Mouse (Mus musculus): ENCODE results near the gene Fut4. TPM values are rescaled to one million over a fixed set of nuclear protein-coding genes. Genes with fewer than 3 reads are reported as not detected.
"Not testable (repeated sequence)": the region's sequence is repeated elsewhere in the genome, so short reads cannot be mapped to it uniquely, and the experiment has no call there.

Fut4 gene
- polyA plus RNA-seq, 1 experiment from 2014 or later, result 1.5 TPM

- no peak overlapping the region for H3K27ac ChIP-seq (ENCODE audit: low read depth, low read length)
- DNase-seq (ENCODE audit: low spot score) (no peak), ATAC-seq (ENCODE audit: low FRiP score) (no peak)
- no peaks in the 10 kb centered on the region for H3K4me1 ChIP-seq (replicated peaks; ENCODE audit: control insufficient read depth, insufficient read depth, low read length)
- H3K4me3 ChIP-seq (ENCODE audit: low read depth, low read length), result no peak overlapping the region
- H3K27me3 ChIP-seq (ENCODE audit: control insufficient read depth, insufficient read depth, low read length), result peaks cover 11% of the 10 kb centered on the region; the same call in 1 of the 2 replicates
- H3K36me3 ChIP-seq (ENCODE audit: control insufficient read depth, insufficient read depth, low read length), result no peaks in the 10 kb centered on the region
- H3K4me2 ChIP-seq (replicated peaks; ENCODE audit: low read depth, low read length), result no peak overlapping the region
- no peak overlapping the region for H3K9ac ChIP-seq (ENCODE audit: low read depth, low read length)
- no peaks in the 10 kb centered on the region for H3K9me3 ChIP-seq (ENCODE audit: control insufficient read depth, low read length)
These were observed 33.9 kb downstream of the Fut4 start for GRCm38 (mm10) chr9:14718332-14718691.

GRCm38 (mm10) chr9:14717689-14718331, 34.4 kb downstream of the Fut4 start:
- no peak overlapping the region for H3K4me3 ChIP-seq (ENCODE audit: low read depth, low read length)
- 70% methylated on average over 14 of the region's 14 CpGs for WGBS
- no peaks in the 10 kb centered on the region for H3K4me1 ChIP-seq (replicated peaks; ENCODE audit: control insufficient read depth, insufficient read depth, low read length)
- no peaks in the 10 kb centered on the region for H3K9me3 ChIP-seq (ENCODE audit: control insufficient read depth, low read length)
- no peak for DNase-seq (ENCODE audit: low spot score)
- ATAC-seq (ENCODE audit: low FRiP score), result no peak
- no peak overlapping the region for H3K9ac ChIP-seq (ENCODE audit: low read depth, low read length)
- H3K27me3 ChIP-seq (ENCODE audit: control insufficient read depth, insufficient read depth, low read length), result peaks cover 11% of the 10 kb centered on the region; the same call in 1 of the 2 replicates
- no peak overlapping the region for H3K27ac ChIP-seq (ENCODE audit: low read depth, low read length)
- H3K4me2 ChIP-seq (replicated peaks; ENCODE audit: low read depth, low read length), result no peak overlapping the region
- H3K36me3 ChIP-seq (ENCODE audit: control insufficient read depth, insufficient read depth, low read length), result no peaks in the 10 kb centered on the region

- no peak overlapping the region for H3K4me2 ChIP-seq (replicated peaks; ENCODE audit: low read depth, low read length)
- H3K4me1 ChIP-seq (replicated peaks; ENCODE audit: control insufficient read depth, insufficient read depth, low read length), result no peaks in the 10 kb centered on the region
- no peaks in the 10 kb centered on the region for H3K36me3 ChIP-seq (ENCODE audit: control insufficient read depth, insufficient read depth, low read length)
- WGBS, result 90% methylated on average over 15 of the region's 15 CpGs
- peaks cover 3% of the 10 kb centered on the region; the same call in 1 of the 2 replicates for H3K27me3 ChIP-seq (ENCODE audit: control insufficient read depth, insufficient read depth, low read length)
- no peaks in the 10 kb centered on the region for H3K9me3 ChIP-seq (ENCODE audit: control insufficient read depth, low read length)
- no peak overlapping the region for H3K4me3 ChIP-seq (ENCODE audit: low read depth, low read length)
- no peak overlapping the region for H3K27ac ChIP-seq (ENCODE audit: low read depth, low read length)
- no peak overlapping the region for H3K9ac ChIP-seq (ENCODE audit: low read depth, low read length)
- DNase-seq (ENCODE audit: low spot score) (no peak), ATAC-seq (ENCODE audit: low FRiP score) (0 out of 2 replicates have a peak, but pooled peaks have one; percentile 17)
These were observed 36.9 kb downstream of the Fut4 start for GRCm38 (mm10) chr9:14715258-14715657.

DNA sequence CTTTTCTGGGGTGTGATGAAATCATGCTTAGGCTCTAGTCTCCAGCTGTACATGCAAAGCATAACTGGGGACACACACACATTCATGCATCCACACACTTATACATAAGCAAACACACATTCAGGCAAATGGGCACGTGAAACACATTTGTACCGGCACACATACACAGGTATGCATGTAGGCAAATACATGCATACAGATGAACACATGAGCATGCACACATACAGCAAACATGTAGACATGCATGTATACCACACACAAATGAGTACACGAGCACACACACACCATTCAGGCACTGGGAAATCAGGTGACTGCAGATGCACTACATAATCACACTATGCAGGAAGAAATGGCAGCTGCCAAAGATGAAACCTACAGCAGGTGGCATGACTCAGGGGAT, 41.3 kb downstream of the Fut4 start:
- Histone ChIP-seq H3K4me1 (replicated peaks; ENCODE audit: control insufficient read depth, insufficient read depth, low read length) (no peaks in the 10 kb centered on the region), H3K27me3 (ENCODE audit: control insufficient read depth, insufficient read depth, low read length) (no peaks in the 10 kb centered on the region), H3K9ac (ENCODE audit: low read depth, low read length) (no peak overlapping the region), H3K4me2 (replicated peaks; ENCODE audit: low read depth, low read length) (no peak overlapping the region), H3K27ac (ENCODE audit: low read depth, low read length) (no peak overlapping the region), H3K9me3 (ENCODE audit: control insufficient read depth, low read length) (no peaks in the 10 kb centered on the region), H3K4me3 (ENCODE audit: low read depth, low read length) (no peak overlapping the region), H3K36me3 (ENCODE audit: control insufficient read depth, insufficient read depth, low read length) (no peaks in the 10 kb centered on the region)
- DNase-seq (ENCODE audit: low spot score) (no peak), ATAC-seq (ENCODE audit: low FRiP score) (no peak)
- WGBS, result 89% methylated on average over 3 of the region's 3 CpGs

GRCm38 (mm10) chr9:14705321-14706162, 46.7 kb downstream of the Fut4 start:
- Histone ChIP-seq H3K27me3 (ENCODE audit: control insufficient read depth, insufficient read depth, low read length) (no peaks in the 10 kb centered on the region), H3K4me2 (replicated peaks; ENCODE audit: low read depth, low read length) (no peak overlapping the region), H3K36me3 (ENCODE audit: control insufficient read depth, insufficient read depth, low read length) (no peaks in the 10 kb centered on the region), H3K9me3 (ENCODE audit: control insufficient read depth, low read length) (no peaks in the 10 kb centered on the region), H3K27ac (ENCODE audit: low read depth, low read length) (no peak overlapping the region), H3K9ac (ENCODE audit: low read depth, low read length) (no peak overlapping the region), H3K4me1 (replicated peaks; ENCODE audit: control insufficient read depth, insufficient read depth, low read length) (no peaks in the 10 kb centered on the region), H3K4me3 (ENCODE audit: low read depth, low read length) (no peak overlapping the region)
- DNase-seq (ENCODE audit: low spot score), result no peak
- ATAC-seq (ENCODE audit: low FRiP score), result no peak
- 79% methylated on average over 13 of the region's 13 CpGs for WGBS

GRCm38 (mm10) chr9:14700795-14701194, 51.4 kb downstream of the Fut4 start:
- not testable (repeated sequence) for H3K36me3 ChIP-seq (ENCODE audit: control insufficient read depth, insufficient read depth, low read length); H3K4me3 ChIP-seq (ENCODE audit: low read depth, low read length); H3K4me1 ChIP-seq (replicated peaks; ENCODE audit: control insufficient read depth, insufficient read depth, low read length); H3K9me3 ChIP-seq (ENCODE audit: control insufficient read depth, low read length); DNase-seq (ENCODE audit: low spot score); H3K4me2 ChIP-seq (replicated peaks; ENCODE audit: low read depth, low read length); H3K27ac ChIP-seq (ENCODE audit: low read depth, low read length); ATAC-seq (ENCODE audit: low FRiP score); H3K27me3 ChIP-seq (ENCODE audit: control insufficient read depth, insufficient read depth, low read length); H3K9ac ChIP-seq (ENCODE audit: low read depth, low read length)
- 87% methylated on average over 1 of the region's 1 CpGs for WGBS

DNA sequence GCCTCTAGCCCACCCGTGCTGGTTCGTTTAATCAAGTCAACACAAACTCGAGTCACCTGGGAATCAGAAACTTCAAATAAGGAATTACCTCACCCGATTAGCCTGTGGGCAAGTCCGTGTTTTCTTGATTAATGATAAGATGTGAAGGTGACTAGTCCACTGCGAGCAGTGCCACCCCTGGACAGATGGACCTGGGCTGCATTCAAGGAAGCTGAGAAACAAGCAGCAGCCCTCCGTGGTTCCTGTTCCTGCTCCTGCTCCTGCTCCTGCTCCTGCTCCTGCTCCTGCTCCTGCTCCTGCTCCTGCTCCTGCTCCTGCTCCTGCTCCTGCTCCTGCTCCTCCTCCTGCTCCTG, 52.9 kb downstream of the Fut4 start:
- ATAC-seq (ENCODE audit: low FRiP score) (peak; percentile 57; the same call in 1 of the 2 replicates), DNase-seq (ENCODE audit: low spot score) (no peak)
- Histone ChIP-seq H3K9me3 (ENCODE audit: control insufficient read depth, low read length) (no peaks in the 10 kb centered on the region), H3K9ac (ENCODE audit: low read depth, low read length) (no peak overlapping the region), H3K27me3 (ENCODE audit: control insufficient read depth, insufficient read depth, low read length) (no peaks in the 10 kb centered on the region), H3K4me3 (ENCODE audit: low read depth, low read length) (no peak overlapping the region), H3K4me2 (replicated peaks; ENCODE audit: low read depth, low read length) (no peak overlapping the region), H3K27ac (ENCODE audit: low read depth, low read length) (no peak overlapping the region), H3K36me3 (ENCODE audit: control insufficient read depth, insufficient read depth, low read length) (no peaks in the 10 kb centered on the region), H3K4me1 (replicated peaks; ENCODE audit: control insufficient read depth, insufficient read depth, low read length) (no peaks in the 10 kb centered on the region)
- WGBS, result 48% methylated on average over 7 of the region's 7 CpGs

DNA sequence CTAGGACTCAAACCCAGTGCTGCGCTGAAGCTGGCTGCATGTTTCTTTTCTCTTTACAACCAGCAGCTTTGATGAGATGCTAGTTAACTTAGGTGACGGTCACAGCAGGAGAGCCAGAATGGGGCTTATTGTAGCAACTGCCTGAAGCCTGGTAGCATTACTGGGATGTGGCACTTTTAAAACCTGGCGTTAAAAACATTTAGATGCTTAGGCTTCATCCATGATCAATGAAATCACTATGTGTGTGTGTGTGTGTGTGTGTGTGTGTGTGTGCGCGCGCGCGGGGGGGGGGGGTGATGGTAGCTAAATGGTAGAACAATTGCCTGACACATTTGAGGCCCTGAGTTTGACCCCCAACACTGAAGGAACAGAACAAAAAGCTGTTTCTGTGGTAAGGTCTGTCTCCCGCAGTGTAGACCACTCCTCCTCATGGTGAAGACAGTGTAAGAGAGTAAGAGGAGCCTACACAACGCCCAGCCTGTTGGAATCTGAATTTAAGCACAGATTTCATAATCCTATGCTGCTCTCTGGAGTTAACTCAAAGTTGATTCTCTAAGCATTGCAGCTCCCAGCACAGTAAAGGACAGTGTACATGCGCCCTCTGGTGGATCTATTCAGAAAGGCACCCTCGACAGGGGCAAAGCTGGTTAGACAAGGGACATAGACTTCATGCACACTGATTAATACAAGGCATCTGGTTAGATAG, 53.5 kb downstream of the Fut4 start:
- Histone ChIP-seq H3K27me3 (ENCODE audit: control insufficient read depth, insufficient read depth, low read length) (no peaks in the 10 kb centered on the region), H3K9ac (ENCODE audit: low read depth, low read length) (no peak overlapping the region), H3K4me3 (ENCODE audit: low read depth, low read length) (no peak overlapping the region), H3K27ac (ENCODE audit: low read depth, low read length) (no peak overlapping the region), H3K9me3 (ENCODE audit: control insufficient read depth, low read length) (no peaks in the 10 kb centered on the region), H3K36me3 (ENCODE audit: control insufficient read depth, insufficient read depth, low read length) (no peaks in the 10 kb centered on the region), H3K4me2 (replicated peaks; ENCODE audit: low read depth, low read length) (no peak overlapping the region), H3K4me1 (replicated peaks; ENCODE audit: control insufficient read depth, insufficient read depth, low read length) (no peaks in the 10 kb centered on the region)
- DNase-seq (ENCODE audit: low spot score) (peak; percentile 94), ATAC-seq (ENCODE audit: low FRiP score) (peak; percentile 82)
- WGBS, result 48% methylated on average over 12 of the region's 12 CpGs
